Mouse (Mus musculus) cerebral cortex, adult 2 months (tissue): ENCODE measurements around the gene Cldn2.

Experiments
- whole genome bisulfite sequencing: fragments of 180-500 bp; shearing (Covaris S2); methylation state at CpG from one replicate; pipeline ENCODE4 v1.1.7; 2018; 5-methylcytosine and 5-hydroxymethylcytosine counted together

The Cldn2 gene

DNA sequence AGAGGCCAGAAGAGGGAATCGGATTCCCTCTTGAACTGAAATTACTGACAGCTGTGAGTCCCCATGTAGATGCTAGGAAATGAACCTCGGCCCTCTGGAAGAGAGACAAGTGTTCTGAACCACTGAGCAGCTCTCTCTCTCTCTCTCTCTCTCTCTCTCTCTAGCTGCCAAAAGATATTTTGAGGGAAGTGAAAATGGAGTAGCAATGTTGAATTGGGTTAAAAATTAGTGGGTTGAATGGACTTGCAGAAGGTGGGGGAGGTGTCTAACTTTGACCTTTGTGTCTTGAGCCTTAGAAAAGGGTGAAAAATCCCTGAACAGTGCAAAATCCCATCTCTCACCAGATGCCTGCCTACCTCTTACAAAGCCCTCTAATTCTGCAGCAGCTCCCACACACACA is 6.8 kb downstream of the Cldn2 start:
- WGBS = 81% methylated on average over 2 of the region's 2 CpGs

DNA sequence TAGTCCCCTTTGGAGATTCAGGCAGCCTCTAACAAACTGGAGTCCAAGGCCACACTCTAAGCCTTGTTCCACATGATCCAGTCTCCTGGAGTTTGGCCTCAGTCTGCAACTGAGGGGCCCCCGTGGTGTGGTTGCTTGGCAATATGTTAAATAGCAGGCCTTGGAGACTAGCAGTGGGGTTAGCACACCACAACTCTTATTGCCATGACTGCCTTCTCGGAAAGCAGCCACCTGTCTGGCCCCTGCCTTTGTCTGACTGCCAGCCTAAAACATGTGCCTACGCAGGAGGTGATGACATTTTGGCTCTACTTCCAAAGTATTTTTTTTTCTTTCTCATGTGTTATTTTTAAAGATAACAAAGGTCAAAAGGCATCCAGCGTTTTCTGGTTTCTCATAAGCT is 7.5 kb downstream of the Cldn2 start:
- WGBS = 42% methylated on average over 4 of the region's 4 CpGs

DNA sequence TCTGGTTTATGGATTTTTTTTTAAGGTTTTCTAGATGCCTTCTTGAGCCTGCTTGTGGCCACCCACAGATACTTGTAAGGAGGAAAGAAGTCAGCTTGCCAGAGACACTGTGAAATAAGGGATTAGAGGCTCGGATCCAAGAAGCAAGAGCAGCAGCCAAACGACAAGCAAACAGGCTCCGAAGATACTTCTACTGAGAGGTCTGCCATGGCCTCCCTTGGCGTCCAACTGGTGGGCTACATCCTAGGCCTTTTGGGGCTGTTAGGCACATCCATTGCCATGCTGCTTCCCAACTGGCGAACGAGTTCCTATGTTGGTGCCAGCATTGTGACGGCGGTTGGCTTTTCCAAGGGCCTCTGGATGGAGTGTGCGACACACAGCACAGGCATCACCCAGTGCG is 7.9 kb downstream of the Cldn2 start:
- 71% methylated on average over 10 of the region's 10 CpGs for WGBS

DNA sequence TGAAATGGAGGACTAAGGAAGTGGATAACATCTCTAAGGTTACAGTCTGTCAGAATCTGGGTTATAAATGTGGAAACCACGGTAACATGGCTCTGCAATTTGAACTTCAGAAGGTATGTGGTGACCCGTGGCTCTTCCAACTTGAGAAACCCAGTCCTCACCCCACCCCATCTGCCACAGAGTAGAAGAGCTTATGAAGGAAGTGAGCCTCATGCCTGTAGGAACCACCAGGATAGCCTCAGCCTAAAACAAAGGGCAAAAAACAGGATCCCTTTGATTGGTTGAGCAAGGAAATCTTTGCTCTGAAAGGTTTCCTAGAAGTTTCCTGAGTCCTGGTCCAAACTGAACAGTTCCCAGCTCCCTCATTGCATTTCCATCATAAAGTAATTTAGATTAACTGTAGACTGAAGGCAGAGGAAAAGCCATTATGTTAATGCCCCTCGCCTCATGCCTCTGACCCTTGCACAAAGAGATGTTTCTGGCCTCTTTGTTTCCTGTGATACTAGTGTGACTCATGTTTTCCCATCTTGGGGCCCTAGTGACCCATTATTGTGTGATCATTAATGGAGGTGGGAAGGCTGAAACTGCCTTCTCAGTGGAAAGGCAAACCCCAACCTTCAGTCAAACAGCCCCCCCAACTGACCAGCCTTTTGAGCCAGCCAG is 12.1 kb downstream of the Cldn2 start:
- WGBS = 86% methylated on average over 3 of the region's 3 CpGs

DNA sequence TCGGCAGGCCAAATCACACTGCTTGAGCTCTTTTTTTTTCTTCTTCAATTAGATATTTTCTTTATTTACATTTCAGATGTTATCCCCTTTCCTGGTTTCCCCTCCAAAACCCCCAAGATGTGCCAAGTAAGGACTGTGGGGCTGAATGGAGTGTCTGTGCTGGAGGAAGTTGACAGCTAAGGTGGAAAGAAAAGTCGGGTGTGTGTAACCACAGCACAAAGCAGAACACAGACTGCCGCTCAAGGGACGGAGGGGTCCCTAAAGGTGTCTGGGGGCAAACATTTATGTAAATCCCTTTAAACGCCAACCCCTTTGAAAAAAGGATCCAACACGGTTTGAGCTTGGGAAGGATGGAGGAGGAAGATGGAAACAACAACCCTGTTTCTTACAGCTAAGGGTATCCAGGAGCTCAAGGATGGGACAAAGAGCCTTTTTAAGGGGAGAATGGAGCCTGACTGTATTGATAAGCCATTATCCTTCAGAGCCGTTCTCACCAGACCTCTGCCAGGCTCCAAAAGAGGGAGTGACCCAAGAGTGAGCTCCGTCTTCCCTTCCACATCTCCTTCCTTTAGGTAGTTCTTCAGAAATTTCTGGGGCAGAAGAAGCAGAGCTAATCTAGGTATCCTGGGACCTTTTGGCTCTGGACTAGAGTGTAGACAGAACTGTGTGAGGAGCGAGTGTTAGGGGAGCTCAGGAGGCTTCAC is 12.8 kb downstream of the Cldn2 start:
- WGBS = 85% methylated on average over 9 of the region's 9 CpGs

DNA sequence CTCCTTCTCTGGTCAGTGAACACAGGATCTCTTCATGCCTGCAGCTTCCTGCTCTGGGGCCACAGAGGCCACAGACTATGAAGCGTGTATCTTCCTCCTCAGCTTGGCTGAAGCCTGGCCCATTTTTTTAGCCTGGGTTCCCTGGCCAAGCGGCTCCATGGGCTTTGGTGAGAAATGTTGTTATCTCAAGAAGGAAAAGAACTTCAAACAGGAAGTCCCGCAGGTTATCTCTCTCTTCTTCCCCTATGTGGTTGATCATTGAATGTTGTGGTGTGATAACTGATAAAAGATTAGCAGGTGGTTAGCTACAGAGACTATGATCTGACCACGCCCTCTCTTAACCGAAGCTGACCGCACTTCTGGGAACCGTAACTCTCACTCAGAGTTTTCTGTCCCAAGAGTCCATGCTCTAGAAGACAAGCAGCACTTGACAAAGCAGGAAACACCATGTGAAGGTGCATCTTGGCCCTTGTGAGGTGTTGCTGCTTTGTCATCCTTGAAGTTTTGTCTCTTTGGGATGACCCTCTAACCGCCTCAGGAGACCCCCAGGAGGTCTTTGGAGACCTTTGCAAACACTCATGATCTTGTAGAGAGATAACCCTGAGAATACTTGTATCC is 13.5 kb downstream of the Cldn2 start:
- 94% methylated on average over 8 of the region's 8 CpGs for WGBS

DNA sequence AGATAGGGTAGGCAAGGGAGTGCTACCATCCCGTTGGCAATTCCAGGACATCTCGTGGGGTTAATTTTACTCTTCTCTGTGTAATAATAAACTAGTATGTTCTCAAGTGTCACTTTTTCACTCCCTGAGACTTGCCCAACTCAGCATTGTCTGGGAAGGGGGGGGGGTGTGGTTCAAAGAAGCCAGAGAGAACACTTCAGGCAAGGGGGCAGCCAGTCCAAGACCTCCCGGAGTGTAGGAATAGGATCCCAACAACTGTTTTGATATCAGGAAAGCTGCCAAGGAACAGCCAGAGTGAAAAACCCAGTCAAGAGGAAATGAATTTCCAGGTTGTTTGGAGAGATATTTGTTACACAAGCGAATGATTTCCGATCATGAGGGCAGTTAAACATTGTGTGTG is 14.6 kb downstream of the Cldn2 start:
- 64% methylated on average over 5 of the region's 5 CpGs for WGBS

DNA sequence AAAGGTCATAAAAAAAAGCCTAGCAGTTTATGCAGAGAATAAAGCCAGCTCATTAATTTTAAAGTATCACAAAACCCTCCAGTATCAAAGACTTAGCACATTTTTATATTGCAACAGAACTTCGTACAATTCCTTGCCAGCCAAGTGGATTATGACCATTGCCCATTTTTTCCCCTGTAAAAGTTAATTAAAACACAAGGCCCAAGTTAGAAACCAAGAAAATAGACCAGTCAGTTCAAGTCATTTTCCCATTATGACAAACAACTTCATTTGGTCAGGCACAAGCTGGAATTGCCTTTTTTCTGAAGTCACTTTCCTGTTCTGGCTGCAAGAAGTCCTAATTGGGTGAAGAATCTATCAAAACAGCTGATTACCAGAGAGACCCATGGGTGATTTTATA is 24.8 kb downstream of the Cldn2 start:
- 93% methylated on average over 1 of the region's 1 CpGs for WGBS

DNA sequence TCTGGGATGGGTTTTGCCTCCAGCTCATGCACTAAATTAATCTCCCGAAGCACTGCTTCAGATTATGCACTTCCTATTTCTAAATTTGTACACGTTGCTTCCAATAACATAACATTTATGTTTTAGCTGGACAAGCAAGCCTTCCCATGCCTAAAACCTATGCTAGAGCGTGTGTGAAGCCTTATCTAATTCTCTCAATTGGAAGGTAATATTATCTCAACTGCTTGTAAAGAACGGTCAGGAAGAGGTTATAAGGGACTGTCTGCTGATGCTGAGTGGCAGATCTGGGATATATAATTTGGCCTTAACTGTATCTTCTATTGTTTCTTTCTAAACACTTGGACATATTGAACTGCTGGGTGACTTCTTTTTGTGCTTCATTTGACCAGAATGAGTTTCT is 26.3 kb downstream of the Cldn2 start:
- 89% methylated on average over 4 of the region's 4 CpGs for WGBS

DNA sequence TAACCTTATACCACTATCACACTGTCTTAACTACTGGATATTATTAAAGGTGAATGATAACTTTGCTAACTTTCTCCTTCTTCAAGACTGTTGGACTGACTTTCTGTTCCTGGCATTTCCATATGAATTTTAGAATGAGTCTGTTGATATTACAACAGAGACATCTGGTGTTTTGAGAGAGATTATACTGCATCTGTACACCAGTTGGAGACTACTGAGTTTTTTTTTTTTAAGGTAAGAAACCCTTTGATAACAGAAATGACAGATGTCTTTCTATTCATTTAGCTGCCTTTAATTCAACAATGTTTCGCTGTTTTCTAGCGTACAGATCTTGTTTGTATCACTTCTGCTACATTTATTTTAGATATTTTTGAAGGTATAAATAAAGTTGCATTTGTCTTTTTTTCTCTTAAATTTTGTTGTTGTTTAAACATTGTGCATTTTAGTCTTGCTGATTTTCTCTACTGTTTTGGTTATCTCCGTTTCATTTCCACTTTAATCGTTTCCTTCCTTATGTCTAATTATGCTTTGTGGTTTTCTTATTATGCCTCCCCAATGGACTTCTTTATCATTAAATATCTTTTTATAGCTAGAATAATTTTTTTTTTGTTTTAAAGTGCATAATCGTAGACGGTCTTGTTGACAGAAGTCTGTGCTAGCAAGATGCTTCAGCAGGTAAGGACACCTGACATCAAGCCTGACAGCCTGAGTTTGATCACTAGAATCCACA is 27.9 kb downstream of the Cldn2 start:
- 87% methylated on average over 6 of the region's 6 CpGs for WGBS

DNA sequence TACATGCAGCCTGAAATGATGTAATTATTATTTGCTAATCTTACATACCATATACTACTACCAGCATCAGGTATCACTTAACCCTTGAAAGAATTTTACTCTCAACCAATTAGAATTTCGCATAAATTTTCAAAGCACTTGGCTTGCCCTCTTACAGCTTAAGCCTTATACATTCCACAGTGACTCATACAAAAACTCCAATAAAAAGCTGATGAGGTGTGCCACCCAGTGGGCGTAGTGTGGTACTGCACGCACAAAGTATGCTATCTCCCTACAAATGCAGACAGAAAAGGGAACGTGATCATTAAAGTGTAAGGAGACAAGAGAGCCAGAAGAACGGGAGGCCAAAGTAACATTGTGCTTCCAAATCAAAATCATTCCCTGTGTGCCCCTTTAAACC is 31.8 kb downstream of the Cldn2 start:
- 24% methylated on average over 5 of the region's 5 CpGs for WGBS

DNA sequence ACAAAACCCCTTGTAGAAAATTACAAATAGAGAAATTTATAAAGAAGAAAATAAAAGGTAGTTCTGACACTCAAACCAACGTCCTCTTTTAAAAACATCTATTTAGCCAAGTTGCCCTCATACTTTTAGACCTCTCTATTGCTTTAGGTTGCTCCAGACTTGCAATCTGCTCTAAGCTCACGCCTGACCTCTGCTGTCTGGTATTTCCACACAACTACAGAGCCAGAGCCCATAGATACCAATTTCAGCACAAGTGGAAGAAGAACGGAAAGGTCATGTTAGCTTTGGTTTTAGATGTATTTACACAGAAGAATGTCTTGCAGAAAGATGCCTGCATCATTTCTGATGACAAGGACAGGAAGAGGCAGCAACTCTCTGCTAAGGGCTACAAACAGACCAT is 38.4 kb downstream of the Cldn2 start:
- WGBS = 55% methylated on average over 3 of the region's 3 CpGs

DNA sequence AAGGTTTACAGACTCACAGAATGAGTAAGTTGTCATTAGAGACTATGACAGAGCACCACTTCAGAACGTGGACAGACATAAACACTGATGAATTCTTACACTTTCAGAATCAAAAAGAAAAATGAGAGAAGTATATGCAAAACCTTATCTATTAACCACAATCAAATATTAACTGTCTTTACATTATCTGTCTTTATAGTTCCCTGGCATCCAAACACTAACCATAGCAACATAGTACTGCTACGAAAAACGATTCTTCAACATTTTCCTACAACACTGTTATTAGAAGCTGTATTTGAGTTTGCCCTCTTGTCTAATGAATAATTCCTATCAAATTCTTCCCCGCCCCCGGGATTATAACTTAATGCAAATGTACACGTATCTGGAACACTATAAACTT is 40.5 kb downstream of the Cldn2 start:
- WGBS = 87% methylated on average over 6 of the region's 6 CpGs

DNA sequence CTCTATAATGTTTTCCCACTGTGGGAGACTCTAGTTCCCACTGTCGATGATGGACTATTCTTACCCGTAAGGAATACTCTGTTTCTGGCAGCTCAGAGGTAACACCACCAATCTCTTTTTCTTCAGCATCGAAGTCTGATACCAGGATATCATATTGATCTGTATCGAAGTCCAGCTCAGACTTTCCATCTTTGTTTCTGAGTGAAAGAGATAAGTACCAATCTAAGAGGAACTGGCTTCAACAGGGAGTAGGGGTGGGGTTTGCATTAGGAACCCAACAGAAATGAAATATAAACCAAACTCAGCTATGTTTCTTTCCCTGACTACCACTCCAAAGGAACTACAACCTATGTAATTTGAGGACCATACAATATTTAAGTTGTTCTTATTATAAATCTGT is 54.2 kb downstream of the Cldn2 start:
- WGBS = 99% methylated on average over 4 of the region's 4 CpGs

DNA sequence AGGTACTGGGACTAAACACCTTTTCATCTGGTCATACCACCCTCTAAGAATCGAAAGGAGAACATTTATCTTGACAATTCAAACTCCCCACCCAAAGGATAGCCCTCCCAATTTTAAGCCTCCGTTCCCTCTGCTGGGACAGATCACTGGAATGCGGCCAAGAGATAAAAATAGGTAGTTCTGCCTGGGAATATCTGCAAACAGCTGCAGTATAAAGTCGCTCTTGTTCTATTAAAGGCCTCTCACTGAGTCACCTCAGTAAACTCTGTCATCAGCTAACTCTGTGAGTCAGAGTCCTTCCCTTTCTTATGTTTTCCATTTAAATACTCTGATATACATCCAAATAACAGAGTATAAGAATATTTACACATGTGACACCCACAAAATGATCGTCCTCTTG is 58.8 kb downstream of the Cldn2 start:
- WGBS = 66% methylated on average over 5 of the region's 5 CpGs
